Mouse (Mus musculus) forebrain, embryonic 12.5 days (tissue): Measurements from ENCODE around the gene Mrps12. TPM values are rescaled to one million over a fixed set of nuclear protein-coding genes. Genes with fewer than 3 reads are reported as not detected.
A peak's percentile ranks its signal among the peaks of the same experiment; 100 is the strongest.

ENCODE experiments used
- ATAC-seq: fragments of 200-750 bp; cut with Nextera tagmentation; 2 replicates; pipeline ENCODE4 v1.8.0; 2017; ENCODE audit warnings: moderate TSS enrichment; ENCODE audit not compliant: low FRiP score
- H3K27ac ChIP-seq: fragments of 300-500 bp; sonication (generic); 2 replicates; pipeline ENCODE4 v1.5.1; 2016; ENCODE audit warnings: mild to moderate bottlenecking
- H3K27me3 ChIP-seq: fragments of 300-500 bp; sonication (generic); 2 replicates; pipeline ENCODE4 v1.6.1; 2016; ENCODE audit warnings: mild to moderate bottlenecking
- H3K36me3 ChIP-seq: fragments of 300-500 bp; sonication (generic); replicated peaks from 2 replicates; pipeline ENCODE4 v1.6.1; 2016; ENCODE audit warnings: mild to moderate bottlenecking
- H3K4me1 ChIP-seq: fragments of 300-500 bp; sonication (generic); 2 replicates; pipeline ENCODE4 v1.6.1; 2016
- H3K4me2 ChIP-seq: fragments of 300-500 bp; sonication (generic); 2 replicates; pipeline ENCODE4 v1.6.1; 2016; ENCODE audit warnings: mild to moderate bottlenecking, moderate library complexity
- H3K4me3 ChIP-seq: fragments of 300-500 bp; sonication (generic); replicated peaks from 2 replicates; pipeline ENCODE4 v1.5.1; 2016; ENCODE audit warnings: mild to moderate bottlenecking
- H3K9ac ChIP-seq: fragments of 300-500 bp; sonication (generic); 2 replicates; pipeline ENCODE4 v1.6.1; 2016; ENCODE audit warnings: mild to moderate bottlenecking
- H3K9me3 ChIP-seq: fragments of 300-500 bp; sonication (generic); 2 replicates; pipeline ENCODE4 v1.6.1; 2016
- WGBS: fragments of 180-500 bp; shearing (Covaris S2); methylation state at CpG from one replicate; pipeline ENCODE4 v1.1.7; 2016; 5-methylcytosine and 5-hydroxymethylcytosine counted together
- polyA plus RNA-seq: library from polyadenylated mRNA; unstranded; fragments of >200 nt; fragmentation: Nextera tagmentation; extraction: Ambion mirVana; gene quantifications from 2 replicates; pipeline ENCODE4 v1.2.1, GENCODE M21; 2016

Mrps12 gene
- polyA plus RNA-seq, 1 experiment from 2014 or later = 131 TPM

DNA sequence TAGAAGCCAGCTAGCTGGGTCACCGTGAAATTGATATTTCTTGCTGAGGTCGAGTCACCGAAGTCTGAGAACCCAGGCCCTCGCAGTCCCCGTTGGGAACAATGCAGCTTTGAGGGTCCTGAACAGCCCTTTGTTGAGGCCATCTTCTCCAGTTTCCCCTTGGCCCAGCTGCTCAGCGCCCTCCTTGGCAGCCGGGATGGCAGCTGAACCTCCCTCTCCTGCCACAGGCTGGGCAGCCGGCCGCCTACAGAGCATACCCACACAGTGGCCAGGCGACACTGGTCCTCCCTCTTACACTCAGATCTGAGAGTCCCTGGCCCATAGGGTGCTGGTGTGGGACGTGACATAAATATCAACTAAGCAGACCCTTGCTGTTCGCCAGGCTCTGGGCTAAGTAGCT is 32.5 kb upstream of the Mrps12 start:
- ATAC-seq = no peak
- 81% methylated on average over 12 of the region's 12 CpGs for WGBS
- Histone ChIP-seq H3K27me3 (no peaks in the 10 kb centered on the region), H3K9ac (no peak overlapping the region), H3K27ac (no peak overlapping the region), H3K36me3 (peaks cover 25% of the 10 kb centered on the region), H3K4me3 (no peak overlapping the region), H3K4me2 (no peak overlapping the region), H3K4me1 (0 out of 2 replicates have a peak, but pooled peaks cover under 1% of the 10 kb centered on the region), H3K9me3 (no peaks in the 10 kb centered on the region)

DNA sequence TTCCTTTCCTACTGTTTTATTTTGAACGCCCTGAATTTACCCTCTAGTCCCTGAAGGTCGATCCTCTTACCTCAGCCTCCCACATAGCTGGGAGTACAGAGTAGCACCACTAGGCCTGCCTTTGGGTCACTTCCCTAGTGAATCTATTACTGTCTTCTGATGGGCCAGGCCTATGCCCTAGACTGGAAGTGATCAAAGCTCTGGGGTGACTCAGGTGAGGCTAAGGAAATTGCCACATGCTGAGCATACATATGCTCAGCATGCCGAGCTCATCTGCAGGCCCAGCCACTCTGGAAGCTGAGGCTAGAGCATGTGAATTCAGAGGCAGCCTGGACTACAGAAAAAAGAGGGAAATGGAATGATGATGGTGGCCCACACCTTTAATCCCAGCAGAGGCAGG is 31.5 kb upstream of the Mrps12 start:
- Histone ChIP-seq H3K4me2 (no peak overlapping the region), H3K27me3 (no peaks in the 10 kb centered on the region), H3K4me1 (peaks cover 5% of the 10 kb centered on the region; the same call in 1 of the 2 replicates), H3K27ac (no peak overlapping the region), H3K4me3 (no peak overlapping the region), H3K9ac (no peak overlapping the region), H3K36me3 (peaks cover 18% of the 10 kb centered on the region), H3K9me3 (no peaks in the 10 kb centered on the region)
- ATAC-seq = no peak
- 90% methylated on average over 3 of the region's 3 CpGs for WGBS

DNA sequence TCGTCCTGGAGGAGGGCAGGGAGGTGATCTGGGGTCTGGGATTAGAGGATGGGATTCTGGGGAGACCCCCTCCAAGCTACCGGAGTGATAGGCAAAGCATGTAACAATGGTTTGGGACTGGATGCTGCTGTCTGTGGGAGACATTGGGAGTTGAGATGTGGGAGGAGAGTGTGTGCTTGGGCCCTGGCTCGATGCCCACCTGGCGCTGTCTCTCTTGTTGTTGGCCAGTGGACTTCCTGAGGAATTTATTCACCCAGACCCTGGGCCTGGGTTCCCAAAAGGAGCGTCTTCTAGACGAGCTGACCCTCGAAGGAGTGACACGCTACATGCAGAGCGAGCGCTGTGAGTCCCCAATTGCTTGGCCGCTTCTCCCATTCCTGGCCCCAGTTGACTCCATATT is 30.2 kb upstream of the Mrps12 start:
- H3K27me3 ChIP-seq = no peaks in the 10 kb centered on the region
- no peak overlapping the region for H3K4me3 ChIP-seq
- H3K4me2 ChIP-seq = no peak overlapping the region
- H3K4me1 ChIP-seq = peaks cover 17% of the 10 kb centered on the region
- no peaks in the 10 kb centered on the region for H3K9me3 ChIP-seq
- H3K9ac ChIP-seq = no peak overlapping the region
- H3K36me3 ChIP-seq = peaks cover 11% of the 10 kb centered on the region
- no peak for ATAC-seq
- WGBS = 92% methylated on average over 11 of the region's 11 CpGs
- H3K27ac ChIP-seq = no peak overlapping the region

DNA sequence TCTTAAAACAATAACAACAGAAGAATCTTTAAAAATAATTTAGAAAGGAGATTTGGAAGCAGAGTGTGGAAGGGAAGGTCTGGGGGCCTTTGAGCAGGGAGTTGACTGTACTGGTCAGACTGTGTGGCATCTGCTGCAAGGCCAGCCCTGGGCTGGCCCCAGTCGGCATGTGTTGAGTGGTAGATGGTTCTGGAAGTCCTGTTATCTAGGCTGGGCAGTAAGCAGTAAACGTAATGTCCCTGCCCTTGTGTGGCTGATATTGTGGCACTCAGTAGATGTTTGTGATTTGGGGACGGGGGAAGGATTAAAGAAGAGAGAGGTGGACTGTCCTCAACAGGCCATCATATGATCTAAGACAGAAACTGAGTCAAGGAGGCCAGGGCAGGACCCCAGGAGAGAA is 28.7 kb upstream of the Mrps12 start:
- ATAC-seq = no peak
- no peaks in the 10 kb centered on the region for H3K9me3 ChIP-seq
- H3K9ac ChIP-seq = no peak overlapping the region
- 86% methylated on average over 3 of the region's 3 CpGs for WGBS
- no peak overlapping the region for H3K4me3 ChIP-seq
- no peak overlapping the region for H3K4me2 ChIP-seq
- no peak overlapping the region for H3K27ac ChIP-seq
- H3K27me3 ChIP-seq = no peaks in the 10 kb centered on the region
- 0 out of 2 replicates have a peak, but pooled peaks cover 8% of the 10 kb centered on the region for H3K36me3 ChIP-seq
- peaks cover 24% of the 10 kb centered on the region for H3K4me1 ChIP-seq

DNA sequence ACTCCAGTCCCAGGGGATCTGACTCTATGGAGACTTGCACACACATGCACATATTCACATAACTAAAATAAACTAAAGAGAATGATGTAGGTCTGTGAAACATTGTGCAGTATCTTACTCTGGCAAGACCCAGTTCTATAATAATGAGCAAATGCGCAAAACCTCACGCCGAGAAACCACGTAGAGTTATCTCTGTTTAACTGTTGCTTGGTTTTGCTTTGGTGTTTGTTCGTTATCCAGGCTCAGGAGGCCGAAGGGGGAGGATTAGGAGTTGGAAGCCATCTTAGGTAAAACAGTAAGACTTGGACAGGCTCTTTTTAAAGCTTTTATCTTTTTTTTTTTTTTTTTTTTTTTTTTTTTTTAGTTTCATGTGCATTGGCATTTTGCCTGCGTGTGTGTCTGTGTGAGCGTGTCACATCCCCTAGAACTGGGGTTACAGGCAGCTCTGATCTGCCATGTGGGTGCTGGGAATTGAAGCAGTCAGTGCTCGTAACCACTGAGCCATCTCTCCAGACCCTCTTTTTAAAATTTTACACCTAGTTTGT is 27.9 kb upstream of the Mrps12 start:
- WGBS = 93% methylated on average over 9 of the region's 9 CpGs
- Histone ChIP-seq H3K27ac (no peak overlapping the region), H3K9me3 (no peaks in the 10 kb centered on the region), H3K4me1 (peaks cover 27% of the 10 kb centered on the region), H3K9ac (no peak overlapping the region), H3K4me2 (no peak overlapping the region), H3K36me3 (0 out of 2 replicates have a peak, but pooled peaks cover 8% of the 10 kb centered on the region), H3K27me3 (no peaks in the 10 kb centered on the region), H3K4me3 (no peak overlapping the region)
- ATAC-seq = no peak

DNA sequence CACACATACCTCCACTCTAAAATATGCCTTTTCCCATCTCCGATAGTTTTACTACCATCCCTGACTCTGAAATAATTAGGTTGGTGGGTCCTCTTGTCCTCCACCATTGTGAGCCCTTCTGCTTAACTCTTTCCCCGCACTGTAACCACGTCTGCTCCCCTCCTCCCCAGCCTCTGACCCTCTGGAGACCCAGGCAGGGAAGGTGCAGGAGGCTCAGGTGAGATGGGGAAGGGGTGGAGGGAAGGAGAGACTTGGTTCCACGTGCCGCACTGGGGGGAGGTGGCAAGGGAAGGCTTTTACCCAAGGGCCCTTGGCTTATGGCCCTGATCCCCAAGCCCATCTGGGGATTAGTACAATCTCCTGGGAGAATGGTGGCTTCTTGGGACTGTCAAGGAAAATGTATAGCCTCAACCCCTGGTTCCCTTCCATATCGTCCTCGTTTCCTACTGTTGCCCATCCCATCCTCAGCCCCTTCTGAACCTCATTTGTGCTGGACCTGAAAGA is 25.9 kb upstream of the Mrps12 start, which contains the start of gene Nfkbib:
Gene Nfkbib (minus strand): TSS at position 51 of the 504 bp plus-strand sequence.
- Histone ChIP-seq H3K27me3 (no peaks in the 10 kb centered on the region), H3K4me2 (peak within 1 kb of the TSS; percentile 76), H3K9me3 (no peaks in the 10 kb centered on the region), H3K9ac (peak within 1 kb of the TSS; percentile 74), H3K27ac (no peak within 1 kb of the TSS), H3K4me3 (peak within 1 kb of the TSS; percentile 79), H3K36me3 (0 out of 2 replicates have a peak, but pooled peaks cover 8% of the 10 kb centered on the region), H3K4me1 (peaks cover 27% of the 10 kb centered on the region)
- WGBS = 65% methylated on average over 7 of the region's 7 CpGs
- no peak for ATAC-seq

DNA sequence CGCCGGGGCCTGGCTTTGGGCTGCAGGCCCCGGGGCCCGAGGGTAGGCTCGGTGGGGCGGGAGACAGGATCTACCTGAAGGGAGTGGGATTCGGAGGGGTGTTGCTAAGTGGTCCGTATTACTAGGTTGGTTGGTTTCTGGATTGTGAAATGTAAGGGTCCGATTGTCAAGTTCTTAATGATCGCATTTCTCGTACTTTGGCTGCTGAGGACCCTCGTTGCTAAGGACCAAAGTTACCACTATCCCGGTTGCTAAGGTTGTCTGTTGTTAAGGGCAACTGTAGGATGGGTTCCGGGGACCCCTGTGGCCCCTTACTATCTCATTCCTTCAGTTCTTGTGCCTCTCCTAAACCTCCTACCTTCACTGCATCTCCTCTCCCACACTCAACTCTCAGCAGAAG is 25.3 kb upstream of the Mrps12 start:
- no peaks in the 10 kb centered on the region for H3K27me3 ChIP-seq
- H3K27ac ChIP-seq = no peak overlapping the region
- WGBS = 4% methylated on average over 14 of the region's 14 CpGs
- 0 out of 2 replicates have a peak, but pooled peaks cover 4% of the 10 kb centered on the region for H3K36me3 ChIP-seq
- peak overlapping the region; percentile 76 for H3K4me2 ChIP-seq
- 0 out of 2 replicates have a peak, but pooled peaks have one; percentile 9 for ATAC-seq
- peak overlapping the region; percentile 79 for H3K4me3 ChIP-seq
- H3K9me3 ChIP-seq = no peaks in the 10 kb centered on the region
- peak overlapping the region; percentile 74 for H3K9ac ChIP-seq
- H3K4me1 ChIP-seq = peaks cover 27% of the 10 kb centered on the region

DNA sequence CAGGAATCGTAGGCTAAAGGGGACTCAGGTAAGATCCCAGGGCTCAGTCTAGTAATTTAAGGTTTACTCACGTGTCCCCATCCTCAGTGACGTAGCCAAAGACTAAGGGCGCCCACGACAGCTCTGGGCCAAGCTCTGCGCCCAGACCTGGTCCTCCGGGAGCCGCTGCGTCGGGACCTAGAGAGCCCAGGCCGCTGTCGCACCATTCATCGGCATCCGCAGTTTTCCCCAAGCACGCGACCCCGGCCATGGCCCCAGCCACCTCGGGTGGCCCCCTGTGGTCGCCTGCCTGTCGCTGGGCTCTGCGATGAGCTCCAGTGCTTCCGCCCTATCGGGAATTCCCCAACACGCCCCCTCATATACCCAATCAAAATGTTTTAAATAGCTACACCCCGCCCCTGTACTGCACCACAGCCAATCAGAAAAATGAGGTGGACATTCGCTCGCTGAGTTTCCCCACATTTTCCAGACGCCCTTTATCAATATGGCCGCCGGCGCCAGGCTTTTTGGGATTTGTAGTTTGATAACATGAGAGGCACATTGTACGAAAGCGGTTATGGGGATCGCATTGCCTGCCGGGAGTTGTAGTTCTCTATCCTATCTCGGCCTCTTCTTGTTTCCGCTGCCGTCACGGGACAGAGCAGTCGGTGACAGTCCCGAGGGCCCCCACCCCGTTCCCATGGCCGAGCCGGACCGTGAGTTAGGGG is 24.7 kb upstream of the Mrps12 start, which contains the start of gene Sirt2:
Gene Sirt2 (plus strand): TSS at position 563 of the 707 bp plus-strand sequence.
- Histone ChIP-seq H3K9me3 (no peaks in the 10 kb centered on the region), H3K27ac (no peak within 1 kb of the TSS), H3K36me3 (peaks cover 6% of the 10 kb centered on the region), H3K9ac (peak within 1 kb of the TSS; percentile 74), H3K4me2 (peak within 1 kb of the TSS; percentile 76), H3K4me3 (peak within 1 kb of the TSS; percentile 79), H3K4me1 (peaks cover 27% of the 10 kb centered on the region), H3K27me3 (no peaks in the 10 kb centered on the region)
- ATAC-seq = peak; percentile 98
- under 1% methylated on average over 45 of the region's 45 CpGs for WGBS

DNA sequence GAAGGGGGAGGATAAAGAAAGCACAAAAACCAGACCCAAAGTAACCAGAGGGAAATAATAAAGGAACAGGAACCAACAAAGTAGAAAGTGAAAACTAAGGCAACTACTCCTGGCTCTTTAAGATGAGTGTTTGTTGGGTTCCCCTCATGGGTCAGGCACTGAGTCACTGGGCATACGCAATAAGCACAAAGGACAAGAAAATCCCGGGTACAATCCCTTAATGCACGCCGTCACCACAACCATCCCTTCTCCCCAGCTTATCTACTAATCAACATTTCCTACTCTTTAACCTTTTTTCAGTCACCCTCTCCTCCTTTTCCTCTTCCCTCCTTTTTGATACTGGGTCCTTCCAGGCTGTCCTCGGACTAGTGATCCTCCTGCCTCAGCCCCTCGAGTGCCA is 23.6 kb upstream of the Mrps12 start:
- Histone ChIP-seq H3K27me3 (no peaks in the 10 kb centered on the region), H3K36me3 (peaks cover 16% of the 10 kb centered on the region), H3K27ac (no peak overlapping the region), H3K4me2 (peak overlapping the region; percentile 74), H3K4me3 (0 out of 2 replicates have a peak overlapping the region, but pooled peaks have one; percentile 79), H3K9me3 (no peaks in the 10 kb centered on the region), H3K4me1 (peaks cover 27% of the 10 kb centered on the region), H3K9ac (peak overlapping the region; percentile 68; the same call in 1 of the 2 replicates)
- no peak for ATAC-seq
- WGBS = 85% methylated on average over 6 of the region's 6 CpGs

DNA sequence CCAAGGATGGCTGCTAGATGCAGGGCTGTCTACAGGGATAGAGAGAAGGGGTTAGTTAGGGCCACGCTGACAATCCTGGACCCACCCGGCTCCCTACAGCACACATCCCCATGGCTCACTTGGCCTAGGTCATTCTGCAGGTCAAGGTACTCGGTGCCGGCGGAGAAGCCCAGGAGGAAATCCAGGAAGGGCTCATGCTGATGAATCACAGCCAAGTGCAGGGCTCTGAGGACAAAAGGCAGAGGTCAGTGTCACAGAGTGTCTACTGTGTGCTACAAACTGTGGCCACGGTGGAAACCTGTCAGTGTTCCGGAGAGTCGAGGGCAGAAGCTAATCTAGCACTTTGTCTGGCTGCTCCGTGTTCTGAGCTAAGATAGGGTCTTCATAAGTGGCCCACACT is 20.3 kb upstream of the Mrps12 start:
- Histone ChIP-seq H3K27me3 (peaks cover 6% of the 10 kb centered on the region), H3K9me3 (no peaks in the 10 kb centered on the region), H3K27ac (no peak overlapping the region), H3K4me2 (no peak overlapping the region), H3K9ac (no peak overlapping the region), H3K4me1 (peaks cover 10% of the 10 kb centered on the region), H3K36me3 (peaks cover 36% of the 10 kb centered on the region), H3K4me3 (no peak overlapping the region)
- ATAC-seq = no peak
- WGBS = 94% methylated on average over 9 of the region's 9 CpGs

DNA sequence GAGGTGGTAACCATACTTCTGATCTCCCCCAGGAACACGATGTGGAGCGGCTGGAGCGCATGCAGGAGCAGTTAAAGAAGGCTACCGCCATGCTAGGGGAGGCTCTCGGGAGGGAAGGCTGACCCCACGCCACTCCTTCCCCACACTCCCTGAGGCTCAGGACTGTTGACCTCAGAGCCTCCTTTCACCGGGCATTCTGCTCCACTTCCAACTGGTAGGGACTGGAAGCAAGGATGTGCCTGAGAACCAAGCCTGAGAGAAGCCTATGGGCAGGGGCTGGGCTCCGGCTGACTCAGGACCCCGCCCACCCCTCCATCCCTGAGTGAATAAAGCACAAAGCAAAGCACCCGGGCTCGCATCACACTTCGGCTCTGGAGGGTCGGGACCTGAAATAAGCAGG is 17.0 kb upstream of the Mrps12 start:
- ATAC-seq = no peak
- Histone ChIP-seq H3K36me3 (peaks cover 41% of the 10 kb centered on the region), H3K27ac (no peak overlapping the region), H3K9me3 (no peaks in the 10 kb centered on the region), H3K27me3 (peaks cover 24% of the 10 kb centered on the region), H3K4me3 (no peak overlapping the region), H3K9ac (no peak overlapping the region), H3K4me1 (peaks cover 7% of the 10 kb centered on the region), H3K4me2 (no peak overlapping the region)
- 82% methylated on average over 13 of the region's 13 CpGs for WGBS

DNA sequence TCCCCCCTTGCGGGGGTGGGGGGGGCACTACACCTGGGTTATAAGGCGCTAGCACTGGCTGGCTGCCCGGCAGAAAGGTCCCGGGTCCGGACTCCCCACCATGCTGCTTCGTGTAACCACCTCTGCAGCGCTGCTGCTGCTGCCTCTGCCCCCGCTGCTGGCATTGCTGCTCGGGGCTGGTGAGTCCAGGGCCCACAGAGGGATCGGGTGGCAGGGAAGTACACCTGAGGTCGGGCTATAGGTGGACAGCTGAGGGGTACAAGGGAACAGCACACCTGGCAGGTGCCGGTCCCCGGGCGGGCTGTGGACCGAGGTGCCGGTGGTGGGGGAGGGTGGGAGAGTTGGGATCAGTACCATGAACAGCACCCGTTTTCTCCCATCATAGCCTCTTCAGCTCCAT is 14.5 kb upstream of the Mrps12 start, which contains the start of gene Ccer2:
Gene Ccer2 (plus strand): TSS at position 96 of the 400 bp plus-strand sequence.
- no peaks in the 10 kb centered on the region for H3K9me3 ChIP-seq
- WGBS = 5% methylated on average over 15 of the region's 17 CpGs
- peak within 1 kb of the TSS; percentile 38 for H3K4me2 ChIP-seq
- 0 out of 2 replicates have a peak within 1 kb of the TSS, but pooled peaks have one; percentile 11 for H3K4me3 ChIP-seq
- H3K27me3 ChIP-seq = peaks cover 24% of the 10 kb centered on the region
- H3K36me3 ChIP-seq = peaks cover 48% of the 10 kb centered on the region
- no peak within 1 kb of the TSS for H3K27ac ChIP-seq
- ATAC-seq = no peak
- 0 out of 2 replicates have a peak within 1 kb of the TSS, but pooled peaks have one; percentile 7 for H3K9ac ChIP-seq
- peaks cover 7% of the 10 kb centered on the region for H3K4me1 ChIP-seq
